Mouse (Mus musculus): ENCODE measurements around the gene B3gat1.

DNA sequence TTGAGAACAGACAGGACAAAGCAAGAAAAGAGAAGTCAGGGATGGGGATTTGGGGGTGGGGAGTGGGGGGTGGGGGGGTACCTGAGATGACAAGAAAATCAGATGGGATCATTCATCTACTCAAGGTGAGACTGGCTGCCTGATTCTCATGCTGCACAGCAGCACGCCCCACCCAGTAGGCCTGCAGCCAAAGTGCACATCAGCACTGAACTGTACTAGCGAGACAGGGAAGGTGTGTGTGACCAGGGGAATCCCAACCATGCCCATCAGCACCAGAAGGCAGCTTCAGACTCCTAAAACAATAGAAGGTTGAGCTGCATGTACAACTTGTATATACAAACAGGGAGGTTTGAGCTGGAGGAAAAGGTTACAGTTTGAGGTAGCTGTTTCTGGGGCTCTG, 42.2 kb downstream of the B3gat1 start:
- TF ChIP-seq CTCF (IDR thresholded peaks at IDR 0.05; ENCODE audit: control insufficient read depth, insufficient read depth, insufficient replicate concordance, low read depth, low read length), result no peak
- TF ChIP-seq POLR2A (IDR thresholded peaks at IDR 0.05; ENCODE audit: control insufficient read depth, low read depth, low read length), result no peak

Measured in testis, adult 2 months (tissue).